ENCODE assay signal across 13 mouse cellular contexts in genomic region chr13:67867899-67868298, GRCm38 (mm10). TPM values are rescaled to one million over a fixed set of nuclear protein-coding genes. Genes with fewer than 3 reads are reported as not detected.
DNase-seq lines count a peak whose midpoint lies in the region; ATAC-seq and TF ChIP-seq lines count a peak whose summit lies in the region.
"Had no signal": no experiment of that assay in that cellular context is flagged by ENCODE, and none has a peak within 500 bp of the region (broad histone marks: within the 10 kb centered on the region; RNA-seq: fewer than 3 reads in every experiment).

No protein-coding gene starts in this region.

- H3K36me3 ChIP-seq in forebrain, embryonic 14.5 days (ENCODE audit: control insufficient read depth, insufficient read depth, low read length) = no peaks in the 10 kb centered on the region
- no peaks in the 10 kb centered on the region for H3K36me3 ChIP-seq in forebrain, embryonic 12.5 days (replicated peaks)
- no peaks in the 10 kb centered on the region for H3K36me3 ChIP-seq in liver, embryonic 14.5 days (replicated peaks; ENCODE audit: control insufficient read depth, insufficient read depth, low read depth)
- no peaks in the 10 kb centered on the region for H3K36me3 ChIP-seq in liver, embryonic 11.5 days (ENCODE audit: control insufficient read depth, insufficient read depth, low read length)
- no peaks in the 10 kb centered on the region for H3K36me3 ChIP-seq in CH12.LX (replicated peaks in 1 of 2; ENCODE audit: control insufficient read depth in 1 of 2, insufficient read depth in 1 of 2, low read length in 1 of 2)
- H3K36me3 ChIP-seq: G1E; limb, embryonic 10.5 days; midbrain, embryonic 10.5 days had no signal

- no peak overlapping the region for H3K4me3 ChIP-seq in forebrain, embryonic 14.5 days (ENCODE audit: low read depth, low read length)
- H3K4me3 ChIP-seq in forebrain, embryonic 12.5 days (replicated peaks) = no peak overlapping the region
- H3K4me3 ChIP-seq in liver, embryonic 14.5 days (ENCODE audit: insufficient read depth in 1 of 2, low read depth in 2 of 2, low read length in 2 of 2) = no peak overlapping the region
- no peak overlapping the region for H3K4me3 ChIP-seq in liver, embryonic 11.5 days (ENCODE audit: low read depth, low read length)
- H3K4me3 ChIP-seq in CH12.LX (replicated peaks in 1 of 3; ENCODE audit: low read depth in 2 of 3, low read length in 2 of 3, poor library complexity in 1 of 3) = no peak overlapping the region
- H3K4me3 ChIP-seq in bone marrow macrophage, adult 2 months (ENCODE audit: insufficient read depth, low read length) = no peak overlapping the region
- H3K4me3 ChIP-seq: limb, embryonic 10.5 days; midbrain, embryonic 10.5 days had no signal

- TF ChIP-seq RAD21 in CH12.LX (IDR thresholded peaks at IDR 0.05; ENCODE audit: low read depth, low read length) = no peak; the same call in 1 of the 2 replicates

- H3K9ac ChIP-seq in forebrain, embryonic 14.5 days (ENCODE audit: low read length) = no peak overlapping the region
- no peak overlapping the region for H3K9ac ChIP-seq in forebrain, embryonic 12.5 days
- H3K9ac ChIP-seq in liver, embryonic 14.5 days (replicated peaks) = no peak overlapping the region
- H3K9ac ChIP-seq in liver, embryonic 11.5 days (ENCODE audit: low read depth, low read length) = no peak overlapping the region
- H3K9ac ChIP-seq in CH12.LX (ENCODE audit: insufficient read depth, low read depth) = no peak overlapping the region

- no peak for ATAC-seq in forebrain, embryonic 14.5 days
- no peak for ATAC-seq in forebrain, embryonic 12.5 days (ENCODE audit: low FRiP score)
- ATAC-seq in liver, embryonic 14.5 days (ENCODE audit: insufficient read depth) = no peak
- no peak for ATAC-seq in liver, embryonic 11.5 days (replicated peaks; ENCODE audit: low FRiP score)
- ATAC-seq: inflammation-experienced regulatory T-cells, adult 6 months had no signal

- H3K79me2 ChIP-seq in CH12.LX (replicated peaks; ENCODE audit: control insufficient read depth, extremely low read depth, insufficient read depth, poor library complexity, severe bottlenecking) = no peaks in the 10 kb centered on the region

- TF ChIP-seq EP300 in liver, embryonic 14.5 days (IDR thresholded peaks at IDR 0.05; ENCODE audit: low read depth) = no peak
- no peak for TF ChIP-seq EP300 in CH12.LX (IDR thresholded peaks at IDR 0.05; ENCODE audit: low read length)

- DNase-seq in forebrain, embryonic 14.5 days (ENCODE audit: low spot score) = peak; percentile 36
- DNase-seq in liver, embryonic 14.5 days (ENCODE audit: low read depth in 3 of 3, low spot score in 3 of 3) = no peak
- DNase-seq in liver, embryonic 11.5 days (ENCODE audit: low spot score) = no peak
- DNase-seq in CH12.LX (ENCODE audit: extremely low read depth) (peak; percentile 46), MN1 (ENCODE audit: low spot score) (no peak)
- no peak for DNase-seq in layer of hippocampus, adult 9-10 months (ENCODE audit: low spot score)

- dilution Hi-C loops in CH12.LX (cut with MboI; ENCODE audit: extremely low pct_ligation_motif_present, extremely low pct_unique_long_range_greater_than_20kb, low sequenced_read_pairs) = no loop called here

- in situ Hi-C loops in CH12.LX (cut with MboI; ENCODE audit: low pct_ligation_motif_present, low pct_unique_long_range_greater_than_20kb, low sequenced_read_pairs) = no loop called here

- no peaks in the 10 kb centered on the region for H3K27me3 ChIP-seq in forebrain, embryonic 14.5 days (replicated peaks; ENCODE audit: control insufficient read depth, insufficient read depth, low read length)
- H3K27me3 ChIP-seq in forebrain, embryonic 12.5 days = no peaks in the 10 kb centered on the region
- no peaks in the 10 kb centered on the region for H3K27me3 ChIP-seq in liver, embryonic 14.5 days (ENCODE audit: control insufficient read depth, insufficient read depth, low read length)
- H3K27me3 ChIP-seq in liver, embryonic 11.5 days (replicated peaks; ENCODE audit: control insufficient read depth, insufficient read depth, low read length) = no peaks in the 10 kb centered on the region
- H3K27me3 ChIP-seq in CH12.LX (replicated peaks) = peaks cover 21% of the 10 kb centered on the region

- no peak overlapping the region for H3K27ac ChIP-seq in forebrain, embryonic 14.5 days (ENCODE audit: low read depth, low read length)
- no peak overlapping the region for H3K27ac ChIP-seq in forebrain, embryonic 12.5 days
- no peak overlapping the region for H3K27ac ChIP-seq in liver, embryonic 14.5 days
- H3K27ac ChIP-seq in liver, embryonic 11.5 days (ENCODE audit: low read depth, low read length) = no peak overlapping the region
- H3K27ac ChIP-seq in CH12.LX (ENCODE audit: insufficient read depth, low read depth) = no peak overlapping the region
- no peak overlapping the region for H3K27ac ChIP-seq in bone marrow macrophage, adult 2 months (ENCODE audit: insufficient read depth, low read depth, low read length)
- H3K27ac ChIP-seq: limb, embryonic 10.5 days; midbrain, embryonic 10.5 days had no signal

- TF ChIP-seq POLR2A in CH12.LX (IDR thresholded peaks at IDR 0.05; ENCODE audit: low read depth, low read length) = no peak
- no peak for TF ChIP-seq POLR2A in bone marrow macrophage, adult 2 months (IDR thresholded peaks at IDR 0.05; ENCODE audit: borderline replicate concordance, low read depth, low read length)

- 35% methylated on average over 3 of the region's 3 CpGs for WGBS in forebrain, embryonic 14.5 days
- 34% methylated on average over 3 of the region's 3 CpGs for WGBS in forebrain, embryonic 12.5 days
- WGBS in liver, embryonic 14.5 days (ENCODE audit: insufficient replicate concordance) = 26% methylated on average over 3 of the region's 3 CpGs
- 34% methylated on average over 3 of the region's 3 CpGs for WGBS in liver, embryonic 11.5 days

- H3K4me2 ChIP-seq in forebrain, embryonic 14.5 days (ENCODE audit: low read length) = no peak overlapping the region
- no peak overlapping the region for H3K4me2 ChIP-seq in forebrain, embryonic 12.5 days
- H3K4me2 ChIP-seq in liver, embryonic 14.5 days (ENCODE audit: low read depth) = no peak overlapping the region
- no peak overlapping the region for H3K4me2 ChIP-seq in liver, embryonic 11.5 days
- H3K4me2 ChIP-seq in CH12.LX (ENCODE audit: insufficient read depth, low read depth, poor library complexity, severe bottlenecking) = no peak overlapping the region

- no peaks in the 10 kb centered on the region for H3K4me1 ChIP-seq in forebrain, embryonic 14.5 days (ENCODE audit: control insufficient read depth, insufficient read depth, low read length)
- no peaks in the 10 kb centered on the region for H3K4me1 ChIP-seq in forebrain, embryonic 12.5 days
- no peaks in the 10 kb centered on the region for H3K4me1 ChIP-seq in liver, embryonic 14.5 days (replicated peaks; ENCODE audit: control insufficient read depth in 2 of 2, insufficient read depth in 2 of 2, low read length in 1 of 2)
- no peaks in the 10 kb centered on the region for H3K4me1 ChIP-seq in liver, embryonic 11.5 days (replicated peaks; ENCODE audit: control insufficient read depth, insufficient read depth, low read length)
- H3K4me1 ChIP-seq in CH12.LX (ENCODE audit: control insufficient read depth in 1 of 2, insufficient read depth in 2 of 2) = peaks cover 0 to 3% of the 10 kb centered on the region in 2 experiments; a peak in 1 of 4 replicates
- H3K4me1 ChIP-seq in bone marrow macrophage, adult 2 months (ENCODE audit: control insufficient read depth, insufficient read depth, low read length) = no peaks in the 10 kb centered on the region
- H3K4me1 ChIP-seq: limb, embryonic 10.5 days; midbrain, embryonic 10.5 days had no signal

- TF ChIP-seq CTCF in liver, embryonic 14.5 days (IDR thresholded peaks at IDR 0.05; ENCODE audit: low read depth) = peak; percentile 27; the same call in 1 of the 2 replicates
- peak; percentile 34 to 52 for TF ChIP-seq CTCF in CH12.LX (conservative IDR thresholded peaks at IDR 0.05 in 1 of 2, IDR thresholded peaks at IDR 0.05 in 1 of 2; ENCODE audit: low read depth in 2 of 2, low read length in 2 of 2)
- 0 out of 2 replicates have a peak, but pooled peaks have one; percentile 20 for TF ChIP-seq CTCF in bone marrow macrophage, adult 2 months (IDR thresholded peaks at IDR 0.05; ENCODE audit: low read depth, low read length)

- H3K9me3 ChIP-seq in forebrain, embryonic 14.5 days (replicated peaks; ENCODE audit: control insufficient read depth, low read length) = 0 out of 2 replicates have a peak, but pooled peaks cover 2% of the 10 kb centered on the region
- H3K9me3 ChIP-seq in forebrain, embryonic 12.5 days = no peaks in the 10 kb centered on the region
- no peaks in the 10 kb centered on the region for H3K9me3 ChIP-seq in liver, embryonic 14.5 days (ENCODE audit: control insufficient read depth, low read length)
- no peaks in the 10 kb centered on the region for H3K9me3 ChIP-seq in liver, embryonic 11.5 days (ENCODE audit: control insufficient read depth, low read length)
- peaks cover 5% of the 10 kb centered on the region for H3K9me3 ChIP-seq in CH12.LX (replicated peaks; ENCODE audit: low read length)
- H3K9me3 ChIP-seq: limb, embryonic 10.5 days had no signal

RNA-seq across cellular contexts. Expression of gene BC048507, which starts 4.8 kb away (rescaled TPM):
- polyA plus RNA-seq in forebrain, embryonic 14.5 days (2014; fragmentation: Nextera tagmentation; extraction: Ambion mirVana) = not detected in 2 replicates
- not detected in 2 replicates for polyA plus RNA-seq in forebrain, embryonic 12.5 days (2016; fragmentation: Nextera tagmentation; extraction: Ambion mirVana)
- polyA plus RNA-seq in liver, embryonic 14.5 days (2012; rRNA removed) = not detected in 2 replicates
- polyA plus RNA-seq in liver, embryonic 14.5 days (2014; fragmentation: Nextera tagmentation; extraction: Ambion mirVana) = not detected in 2 replicates
- not detected in 2 replicates for polyA plus RNA-seq in liver, embryonic 11.5 days (2014; fragmentation: Nextera tagmentation; extraction: Ambion mirVana)
- total RNA-seq in CH12.LX (2012; rRNA removed) (not detected in 2 replicates), CH12.LX (2014; rRNA removed) (not detected in 2 replicates)
- 0.72 TPM in 1 of 2 replicates, not detected in the other for polyA plus RNA-seq in CH12.LX (2012; ENCODE audit: insufficient read length, low read depth)
- polyA plus RNA-seq in bone marrow macrophage, adult 2 months (2012; ENCODE audit: insufficient read depth, insufficient read length, missing spikeins) = not detected in 2 replicates
- total RNA-seq: G1E had no signal
- polyA plus RNA-seq: embryonic facial prominence, embryonic 14.5 days; G1E; inflammation-experienced regulatory T-cells, adult 6 months; limb, embryonic 10.5 days; midbrain, embryonic 10.5 days had no signal

RNA-seq across cellular contexts. Expression of gene Gm10037, which starts 37.0 kb away (rescaled TPM):
- polyA plus RNA-seq in forebrain, embryonic 14.5 days (2014; fragmentation: Nextera tagmentation; extraction: Ambion mirVana) = 4.9 and 7.4 TPM in 2 replicates
- 3.4 and 4.6 TPM in 2 replicates for polyA plus RNA-seq in forebrain, embryonic 12.5 days (2016; fragmentation: Nextera tagmentation; extraction: Ambion mirVana)
- polyA plus RNA-seq in liver, embryonic 14.5 days (2012; rRNA removed) = 0.26 and 0.31 TPM in 2 replicates
- 0.28 and 1.0 TPM in 2 replicates for polyA plus RNA-seq in liver, embryonic 14.5 days (2014; fragmentation: Nextera tagmentation; extraction: Ambion mirVana)
- 0.71 and 0.96 TPM in 2 replicates for polyA plus RNA-seq in liver, embryonic 11.5 days (2014; fragmentation: Nextera tagmentation; extraction: Ambion mirVana)
- total RNA-seq in CH12.LX (2012; rRNA removed) (not detected in 2 replicates), CH12.LX (2014; rRNA removed) (not detected in 2 replicates)
- polyA plus RNA-seq in CH12.LX (2012; ENCODE audit: insufficient read length, low read depth) = not detected in 2 replicates
- 2.1 TPM in 1 of 2 replicates, not detected in the other for polyA plus RNA-seq in bone marrow macrophage, adult 2 months (2012; ENCODE audit: insufficient read depth, insufficient read length, missing spikeins)
- total RNA-seq: G1E had no signal
- polyA plus RNA-seq: G1E; inflammation-experienced regulatory T-cells, adult 6 months had no signal

RNA-seq across cellular contexts. Expression of gene Zfp273, which starts 54.4 kb away (rescaled TPM):
- 13.9 and 14.0 TPM in 2 replicates for polyA plus RNA-seq in forebrain, embryonic 14.5 days (2014; fragmentation: Nextera tagmentation; extraction: Ambion mirVana)
- polyA plus RNA-seq in forebrain, embryonic 12.5 days (2016; fragmentation: Nextera tagmentation; extraction: Ambion mirVana) = 9.1 and 10.2 TPM in 2 replicates
- 0.31 and 0.63 TPM in 2 replicates for polyA plus RNA-seq in liver, embryonic 14.5 days (2012; rRNA removed)
- polyA plus RNA-seq in liver, embryonic 14.5 days (2014; fragmentation: Nextera tagmentation; extraction: Ambion mirVana) = 0.89 and 0.91 TPM in 2 replicates
- polyA plus RNA-seq in liver, embryonic 11.5 days (2014; fragmentation: Nextera tagmentation; extraction: Ambion mirVana) = 3.6 and 4.0 TPM in 2 replicates
- total RNA-seq in CH12.LX (2012; rRNA removed) = 2.0 and 2.4 TPM in 2 replicates
- total RNA-seq in CH12.LX (2014; rRNA removed) = 4.1 and 4.5 TPM in 2 replicates
- polyA plus RNA-seq in CH12.LX (2012; ENCODE audit: insufficient read length, low read depth) = 1.9 and 2.0 TPM in 2 replicates
- 3.6 and 4.7 TPM in 2 replicates for polyA plus RNA-seq in bone marrow macrophage, adult 2 months (2012; ENCODE audit: insufficient read depth, insufficient read length, missing spikeins)

Comparison
In these comparisons a context has a peak if more than half of its experiments do, and no peak if none do; other contexts are left out.
1. DNase-seq: peak in forebrain, embryonic 14.5 days (single experiment) and CH12.LX (single experiment); none in liver, embryonic 14.5 days (0 of 3), liver, embryonic 11.5 days (single experiment), layer of hippocampus, adult 9-10 months (single experiment) and MN1 (single experiment).
2. Peak in every context shown above with its lines, with median percentiles within 50 percentile points of each other: CTCF ChIP-seq.